Mouse (Mus musculus) spleen, postnatal 14 days (tissue): ENCODE data around the gene Gprin3.
"Not testable (repeated sequence)": the region's sequence is repeated elsewhere in the genome, so short reads cannot be mapped to it uniquely, and the experiment has no call there.

ENCODE experiments used
- DNase-seq, 2 experiments: peaks; one replicate each; pipeline ENCODE4 v3.0.0; 2021 to 2022; ENCODE audit warnings: low spot score in 2 of 2

Gene Gprin3

DNA sequence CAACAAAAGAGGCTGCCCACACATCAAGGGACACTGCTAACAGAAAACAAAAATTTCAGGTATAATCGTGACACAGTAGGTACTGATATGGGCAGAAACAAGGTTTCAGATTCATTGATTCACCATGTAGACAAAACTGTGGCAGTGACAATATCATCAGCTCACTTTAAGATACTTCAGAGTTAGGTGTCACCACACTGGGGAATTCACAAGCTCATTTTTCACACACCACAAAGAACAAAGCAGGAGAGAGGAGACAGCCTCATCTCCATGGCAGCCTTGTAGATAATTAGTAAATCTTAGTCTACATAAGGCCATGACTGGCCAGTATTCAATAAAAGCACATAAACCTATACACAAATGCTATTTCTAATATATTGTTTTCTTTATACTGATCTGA is 77.4 kb downstream of the Gprin3 start:
- no peak for DNase-seq

DNA sequence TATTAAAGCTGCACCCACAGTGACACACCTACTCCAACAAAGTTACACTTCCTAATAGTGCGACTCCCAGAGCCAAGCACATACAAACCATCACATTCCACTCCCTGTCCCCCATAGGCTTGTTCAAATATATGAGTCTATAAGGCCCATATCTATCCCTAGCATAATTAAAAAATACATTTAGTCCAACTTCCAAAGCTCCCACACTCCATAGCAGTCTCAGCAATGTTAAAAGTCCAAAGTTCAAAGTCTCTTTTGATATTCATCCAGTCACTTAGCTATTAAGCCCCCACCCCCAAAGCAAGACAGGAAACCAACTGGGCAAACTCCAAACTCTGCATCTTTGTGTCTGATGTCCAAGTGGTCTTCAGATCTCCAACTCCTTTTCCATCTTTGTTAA is 84.9 kb downstream of the Gprin3 start:
- no peak for DNase-seq

DNA sequence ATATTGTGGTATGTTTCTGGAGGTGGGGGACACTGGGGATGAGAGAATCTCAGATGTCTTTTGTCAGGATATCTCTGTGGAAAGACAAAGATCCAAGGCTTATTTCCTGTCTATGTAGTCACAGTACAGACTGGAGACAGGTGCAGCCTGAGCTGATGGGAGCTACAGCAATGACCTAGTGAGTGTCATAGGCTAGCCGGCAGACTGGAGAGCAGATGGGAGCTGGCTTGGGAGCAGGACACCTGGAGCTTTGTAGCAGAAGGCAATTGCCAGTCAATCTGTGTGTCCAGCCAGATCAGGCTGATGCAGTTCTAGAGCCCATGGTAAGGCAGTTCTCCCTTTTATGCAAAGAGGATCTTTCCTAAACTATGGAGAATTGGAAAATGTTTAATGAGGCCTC is 97.8 kb downstream of the Gprin3 start:
- DNase-seq: no peak

DNA sequence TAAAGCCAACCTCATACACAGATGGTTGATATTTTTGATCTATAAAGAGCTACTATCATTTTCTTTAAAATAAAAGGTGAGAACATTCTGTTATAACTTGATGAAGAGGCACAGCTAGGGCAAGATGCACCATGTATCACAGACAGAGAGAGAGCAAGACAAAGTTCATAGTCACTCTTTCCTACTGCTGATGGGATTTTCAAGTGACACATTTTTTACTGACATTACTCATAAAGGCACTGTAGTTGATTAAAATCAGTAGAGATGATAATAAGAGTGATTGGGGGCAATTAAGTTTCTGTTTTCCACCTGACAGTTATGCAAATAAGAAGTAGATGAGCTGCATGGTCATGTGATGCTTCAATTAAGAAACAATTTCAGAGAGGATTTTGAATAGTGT is 110.2 kb downstream of the Gprin3 start:
- no peak for DNase-seq

- DNase-seq: no peak
Observed at GRCm38 (mm10) chr6:59315090-59315489, 111.0 kb downstream of the Gprin3 start.

- DNase-seq: no peak
Observed at GRCm38 (mm10) chr6:59313162-59313561, 112.9 kb downstream of the Gprin3 start.

DNA sequence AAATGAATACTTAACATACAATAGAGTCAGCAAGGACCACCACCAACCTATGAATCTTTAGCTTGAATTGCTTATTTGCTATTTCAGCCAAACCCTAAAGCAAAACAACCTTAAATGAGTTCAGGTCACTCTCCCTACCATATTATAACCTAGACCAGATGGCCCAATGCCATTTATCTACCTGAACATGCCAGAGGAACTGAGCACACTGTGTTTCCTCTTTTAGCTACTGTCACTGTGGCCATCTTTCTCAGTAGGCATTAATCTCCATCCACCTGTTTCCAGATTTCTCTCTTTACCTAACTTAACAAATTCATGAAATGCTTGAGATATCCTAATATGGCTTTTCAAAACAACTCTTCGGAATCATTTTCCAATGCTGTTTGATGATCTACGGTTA is 114.9 kb downstream of the Gprin3 start:
- no peak for DNase-seq

GRCm38 (mm10) chr6:59304235-59304942 is 121.7 kb downstream of the Gprin3 start:
- DNase-seq: not testable (repeated sequence)

DNA sequence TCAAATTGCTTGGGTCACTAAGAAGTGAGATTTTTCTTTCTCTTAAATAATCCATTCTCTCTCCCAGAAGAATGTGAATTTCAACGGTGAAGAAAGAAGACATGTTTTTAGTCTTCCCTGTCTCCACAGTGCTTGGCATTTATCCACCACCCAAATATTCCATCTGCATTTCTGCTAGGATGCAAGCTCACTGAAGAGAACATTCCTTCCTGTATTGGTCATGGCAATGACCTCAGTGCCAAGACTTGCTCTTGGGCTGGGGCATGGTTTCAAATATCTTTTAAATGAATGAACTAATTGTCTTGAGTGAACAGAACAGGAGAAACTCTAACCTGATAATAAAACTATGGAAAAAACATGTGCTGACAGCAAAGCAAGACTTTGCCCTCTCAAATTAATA is 123.1 kb downstream of the Gprin3 start:
- no peak for DNase-seq
